Mouse (Mus musculus) G1E-ER4 (cell line): ENCODE results near the gene Fbxw4. TPM values are rescaled to one million over a fixed set of nuclear protein-coding genes. Genes with fewer than 3 reads are reported as not detected.

Experiments
- GATA1 ChIP-seq: IDR thresholded peaks from one replicate; pipeline ENCODE4 v1.8.0; 2012; ENCODE audit warnings: low read length, inconsistent platforms
- polyA plus RNA-seq: library from polyadenylated mRNA; stranded (reverse); fragments of >175 nt; gene quantifications from 2 replicates; pipeline ENCODE4 v1.2.3, GENCODE M21; 2012

Gene Fbxw4
- polyA plus RNA-seq, 1 experiment: 45.7 TPM

- TF ChIP-seq GATA1: no peak
Observed at GRCm38 (mm10) chr19:45628649-45629048, 31.5 kb downstream of the Fbxw4 start.

GRCm38 (mm10) chr19:45627036-45627435 is 33.1 kb downstream of the Fbxw4 start:
- no peak for TF ChIP-seq GATA1

- no peak for TF ChIP-seq GATA1
Observed at GRCm38 (mm10) chr19:45623710-45624109, 36.4 kb downstream of the Fbxw4 start.

GRCm38 (mm10) chr19:45622144-45622543 is 38.0 kb downstream of the Fbxw4 start:
- TF ChIP-seq GATA1: no peak

GRCm38 (mm10) chr19:45621061-45621460 is 39.1 kb downstream of the Fbxw4 start:
- TF ChIP-seq GATA1: no peak

- TF ChIP-seq GATA1: no peak
Observed at GRCm38 (mm10) chr19:45619744-45620501, 40.2 kb downstream of the Fbxw4 start.

GRCm38 (mm10) chr19:45618184-45618583 is 41.9 kb downstream of the Fbxw4 start:
- no peak for TF ChIP-seq GATA1

GRCm38 (mm10) chr19:45616735-45617134 is 43.4 kb downstream of the Fbxw4 start:
- no peak for TF ChIP-seq GATA1

GRCm38 (mm10) chr19:45616214-45616518 is 43.9 kb downstream of the Fbxw4 start:
- TF ChIP-seq GATA1: no peak

- TF ChIP-seq GATA1: no peak
Observed at GRCm38 (mm10) chr19:45615415-45616213, 44.5 kb downstream of the Fbxw4 start.

GRCm38 (mm10) chr19:45614928-45615327 is 45.2 kb downstream of the Fbxw4 start:
- TF ChIP-seq GATA1: no peak

- TF ChIP-seq GATA1: no peak
Observed at GRCm38 (mm10) chr19:45614375-45614774, 45.7 kb downstream of the Fbxw4 start.

GRCm38 (mm10) chr19:45610823-45611222 is 49.3 kb downstream of the Fbxw4 start:
- TF ChIP-seq GATA1: no peak

GRCm38 (mm10) chr19:45608648-45609339 is 51.3 kb downstream of the Fbxw4 start:
- no peak for TF ChIP-seq GATA1

- no peak for TF ChIP-seq GATA1
Observed at GRCm38 (mm10) chr19:45607479-45607878, 52.6 kb downstream of the Fbxw4 start.

GRCm38 (mm10) chr19:45606701-45607100 is 53.4 kb downstream of the Fbxw4 start:
- TF ChIP-seq GATA1: no peak
